Mouse (Mus musculus): Measurements from ENCODE around the gene Parp16. TPM values are rescaled to one million over a fixed set of nuclear protein-coding genes. Genes with fewer than 3 reads are reported as not detected.
A peak's percentile ranks its signal among the peaks of the same experiment; 100 is the strongest.

Parp16 gene
- polyA plus RNA-seq, 1 experiment from 2014 or later = 4.2 TPM

- no peak for ATAC-seq
- H3K9me3 ChIP-seq (replicated peaks; ENCODE audit: control insufficient read depth, low read length) = no peaks in the 10 kb centered on the region
- no peak overlapping the region for H3K4me3 ChIP-seq (ENCODE audit: low read depth, low read length)
- no peak overlapping the region for H3K4me2 ChIP-seq (ENCODE audit: low read length)
- no peak for DNase-seq (ENCODE audit: low spot score)
- no peak overlapping the region for H3K27ac ChIP-seq (ENCODE audit: low read depth, low read length)
- peaks cover 10% of the 10 kb centered on the region for H3K4me1 ChIP-seq (ENCODE audit: control insufficient read depth, insufficient read depth, low read length)
- H3K36me3 ChIP-seq (ENCODE audit: control insufficient read depth, insufficient read depth, low read length) = no peaks in the 10 kb centered on the region
- H3K27me3 ChIP-seq (replicated peaks; ENCODE audit: control insufficient read depth, insufficient read depth, low read length) = no peaks in the 10 kb centered on the region
- 13% methylated on average over 8 of the region's 8 CpGs for WGBS
- no peak overlapping the region for H3K9ac ChIP-seq (ENCODE audit: low read length)
These were observed 3.2 kb upstream of the Parp16 start for GRCm38 (mm10) chr9:65191755-65192469.

GRCm38 (mm10) chr9:65193214-65193613 lies 1.9 kb upstream of the Parp16 start:
- Histone ChIP-seq H3K4me3 (ENCODE audit: low read depth, low read length) (no peak overlapping the region), H3K9me3 (replicated peaks; ENCODE audit: control insufficient read depth, low read length) (no peaks in the 10 kb centered on the region), H3K27ac (ENCODE audit: low read depth, low read length) (no peak overlapping the region), H3K4me2 (ENCODE audit: low read length) (no peak overlapping the region), H3K27me3 (replicated peaks; ENCODE audit: control insufficient read depth, insufficient read depth, low read length) (no peaks in the 10 kb centered on the region), H3K4me1 (ENCODE audit: control insufficient read depth, insufficient read depth, low read length) (peaks cover 10% of the 10 kb centered on the region), H3K36me3 (ENCODE audit: control insufficient read depth, insufficient read depth, low read length) (no peaks in the 10 kb centered on the region), H3K9ac (ENCODE audit: low read length) (no peak overlapping the region)
- no peak for DNase-seq (ENCODE audit: low spot score)
- ATAC-seq = no peak
- WGBS = 76% methylated on average over 12 of the region's 12 CpGs

- H3K27ac ChIP-seq (ENCODE audit: low read depth, low read length) = peak overlapping the region; percentile 76
- 53% methylated on average over 8 of the region's 8 CpGs for WGBS
- no peaks in the 10 kb centered on the region for H3K9me3 ChIP-seq (replicated peaks; ENCODE audit: control insufficient read depth, low read length)
- no peak overlapping the region for H3K4me3 ChIP-seq (ENCODE audit: low read depth, low read length)
- peaks cover 10% of the 10 kb centered on the region for H3K4me1 ChIP-seq (ENCODE audit: control insufficient read depth, insufficient read depth, low read length)
- no peak for ATAC-seq
- peak overlapping the region; percentile 2; the same call in 1 of the 2 replicates for H3K9ac ChIP-seq (ENCODE audit: low read length)
- no peaks in the 10 kb centered on the region for H3K27me3 ChIP-seq (replicated peaks; ENCODE audit: control insufficient read depth, insufficient read depth, low read length)
- H3K4me2 ChIP-seq (ENCODE audit: low read length) = no peak overlapping the region
- no peaks in the 10 kb centered on the region for H3K36me3 ChIP-seq (ENCODE audit: control insufficient read depth, insufficient read depth, low read length)
- DNase-seq (ENCODE audit: low spot score) = no peak
These were observed 448 bp downstream of the Parp16 start for GRCm38 (mm10) chr9:65195621-65195981.

- Histone ChIP-seq H3K4me2 (ENCODE audit: low read length) (peak overlapping the region; percentile 29), H3K27me3 (replicated peaks; ENCODE audit: control insufficient read depth, insufficient read depth, low read length) (no peaks in the 10 kb centered on the region), H3K9me3 (replicated peaks; ENCODE audit: control insufficient read depth, low read length) (no peaks in the 10 kb centered on the region), H3K27ac (ENCODE audit: low read depth, low read length) (peak overlapping the region; percentile 76), H3K36me3 (ENCODE audit: control insufficient read depth, insufficient read depth, low read length) (no peaks in the 10 kb centered on the region), H3K9ac (ENCODE audit: low read length) (peak overlapping the region; percentile 17; the same call in 1 of the 2 replicates), H3K4me3 (ENCODE audit: low read depth, low read length) (peak overlapping the region; percentile 7; the same call in 1 of the 2 replicates), H3K4me1 (ENCODE audit: control insufficient read depth, insufficient read depth, low read length) (peaks cover 10% of the 10 kb centered on the region)
- WGBS = 2% methylated on average over 9 of the region's 9 CpGs
- ATAC-seq (peak; percentile 87), DNase-seq (ENCODE audit: low spot score) (peak; percentile 93)
These were observed 1.0 kb downstream of the Parp16 start for GRCm38 (mm10) chr9:65195982-65196737.

GRCm38 (mm10) chr9:65196738-65197569 lies 1.8 kb downstream of the Parp16 start:
- H3K36me3 ChIP-seq (ENCODE audit: control insufficient read depth, insufficient read depth, low read length) = no peaks in the 10 kb centered on the region
- H3K27ac ChIP-seq (ENCODE audit: low read depth, low read length) = no peak overlapping the region
- H3K9ac ChIP-seq (ENCODE audit: low read length) = peak overlapping the region; percentile 29; the same call in 1 of the 2 replicates
- DNase-seq (ENCODE audit: low spot score) = peak; percentile 92
- H3K4me2 ChIP-seq (ENCODE audit: low read length) = peak overlapping the region; percentile 29
- peak overlapping the region; percentile 7; the same call in 1 of the 2 replicates for H3K4me3 ChIP-seq (ENCODE audit: low read depth, low read length)
- no peaks in the 10 kb centered on the region for H3K27me3 ChIP-seq (replicated peaks; ENCODE audit: control insufficient read depth, insufficient read depth, low read length)
- no peaks in the 10 kb centered on the region for H3K9me3 ChIP-seq (replicated peaks; ENCODE audit: control insufficient read depth, low read length)
- peaks cover 10% of the 10 kb centered on the region for H3K4me1 ChIP-seq (ENCODE audit: control insufficient read depth, insufficient read depth, low read length)
- WGBS = 20% methylated on average over 26 of the region's 26 CpGs
- peak; percentile 80 for ATAC-seq

GRCm38 (mm10) chr9:65197826-65198225 lies 2.7 kb downstream of the Parp16 start:
- DNase-seq (ENCODE audit: low spot score) (no peak), ATAC-seq (no peak)
- Histone ChIP-seq H3K27me3 (replicated peaks; ENCODE audit: control insufficient read depth, insufficient read depth, low read length) (no peaks in the 10 kb centered on the region), H3K27ac (ENCODE audit: low read depth, low read length) (no peak overlapping the region), H3K4me1 (ENCODE audit: control insufficient read depth, insufficient read depth, low read length) (peaks cover 7% of the 10 kb centered on the region), H3K4me2 (ENCODE audit: low read length) (no peak overlapping the region), H3K4me3 (ENCODE audit: low read depth, low read length) (no peak overlapping the region), H3K36me3 (ENCODE audit: control insufficient read depth, insufficient read depth, low read length) (no peaks in the 10 kb centered on the region), H3K9me3 (replicated peaks; ENCODE audit: control insufficient read depth, low read length) (no peaks in the 10 kb centered on the region), H3K9ac (ENCODE audit: low read length) (no peak overlapping the region)
- WGBS = 89% methylated on average over 6 of the region's 6 CpGs

- ATAC-seq = no peak
- H3K27me3 ChIP-seq (replicated peaks; ENCODE audit: control insufficient read depth, insufficient read depth, low read length) = no peaks in the 10 kb centered on the region
- no peak overlapping the region; the same call in 1 of the 2 replicates for H3K27ac ChIP-seq (ENCODE audit: low read depth, low read length)
These were observed 4.6 kb downstream of the Parp16 start for GRCm38 (mm10) chr9:65199723-65200122.

GRCm38 (mm10) chr9:65200606-65201005 lies 5.5 kb downstream of the Parp16 start:
- ATAC-seq = no peak
- no peak for DNase-seq (ENCODE audit: low spot score)
- WGBS = 79% methylated on average over 1 of the region's 1 CpGs

More at GRCm38 (mm10) chr9:65199723-65200122, 4.6 kb downstream of the Parp16 start:
- H3K9ac ChIP-seq (ENCODE audit: low read length) = no peak overlapping the region
- H3K4me3 ChIP-seq (ENCODE audit: low read depth, low read length) = no peak overlapping the region
- no peaks in the 10 kb centered on the region for H3K36me3 ChIP-seq (ENCODE audit: control insufficient read depth, insufficient read depth, low read length)
- H3K4me1 ChIP-seq (ENCODE audit: control insufficient read depth, insufficient read depth, low read length) = peaks cover 7% of the 10 kb centered on the region
- no peak for DNase-seq (ENCODE audit: low spot score)
- no peaks in the 10 kb centered on the region for H3K9me3 ChIP-seq (replicated peaks; ENCODE audit: control insufficient read depth, low read length)
- 73% methylated on average over 7 of the region's 7 CpGs for WGBS
- H3K4me2 ChIP-seq (ENCODE audit: low read length) = no peak overlapping the region

More at GRCm38 (mm10) chr9:65200606-65201005, 5.5 kb downstream of the Parp16 start:
- Histone ChIP-seq H3K4me2 (ENCODE audit: low read length) (no peak overlapping the region), H3K36me3 (ENCODE audit: control insufficient read depth, insufficient read depth, low read length) (no peaks in the 10 kb centered on the region), H3K4me1 (ENCODE audit: control insufficient read depth, insufficient read depth, low read length) (peaks cover 5% of the 10 kb centered on the region), H3K27me3 (replicated peaks; ENCODE audit: control insufficient read depth, insufficient read depth, low read length) (no peaks in the 10 kb centered on the region), H3K4me3 (ENCODE audit: low read depth, low read length) (no peak overlapping the region), H3K27ac (ENCODE audit: low read depth, low read length) (no peak overlapping the region), H3K9me3 (replicated peaks; ENCODE audit: control insufficient read depth, low read length) (no peaks in the 10 kb centered on the region), H3K9ac (ENCODE audit: low read length) (no peak overlapping the region)

Measured in forebrain, embryonic 14.5 days (tissue).